ENCODE assay signal across 1 mouse cellular context in the genomic region with DNA sequence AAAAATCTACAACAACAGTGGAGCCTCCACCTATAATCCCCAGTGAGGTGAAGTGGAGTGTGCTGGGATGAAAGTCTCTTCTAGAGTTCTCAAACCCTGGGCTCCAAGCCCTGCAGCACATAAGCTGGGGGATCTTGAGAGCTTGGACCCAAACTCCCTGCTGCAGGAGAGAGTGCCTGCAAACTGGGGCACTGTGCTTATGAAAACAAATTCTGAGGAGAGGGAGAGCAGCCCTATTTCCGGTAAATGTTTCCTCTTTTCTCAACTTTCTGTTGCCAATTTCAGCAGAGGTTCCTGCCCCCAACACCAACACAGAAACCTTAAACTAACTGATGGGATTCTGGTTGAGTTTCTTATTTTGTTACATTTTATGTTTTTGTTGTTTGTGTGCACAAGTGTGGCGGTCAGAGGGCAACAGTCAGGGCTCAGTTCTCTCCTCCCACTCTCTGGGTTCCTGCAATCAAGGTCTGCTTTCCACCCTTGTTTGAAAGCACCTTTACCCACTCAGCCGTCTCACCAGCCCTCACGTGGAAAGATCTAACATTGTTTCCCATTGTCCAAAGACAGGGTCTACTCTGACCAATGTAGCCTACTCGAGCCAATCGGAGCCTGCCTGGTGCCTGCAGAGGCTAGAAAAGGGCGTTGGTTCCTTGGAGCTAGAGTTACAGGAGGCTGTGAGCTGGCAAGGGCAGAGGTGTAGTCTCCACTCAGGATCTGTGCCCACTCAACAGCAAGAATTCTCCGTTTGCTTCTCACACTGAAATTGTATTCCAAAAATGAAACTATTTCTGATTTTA.
TF ChIP-seq lines count a peak whose summit lies in the region.

No protein-coding gene starts in this region.

TF ChIP-seq in MEL, 35 proteins besides CTCF, POLR2A, EP300 and RAD21:
- TF ChIP-seq SIN3A (IDR thresholded peaks at IDR 0.05; ENCODE audit: low read length) (peak; percentile 39), MEF2A (IDR thresholded peaks at IDR 0.05; ENCODE audit: extremely low read depth, insufficient replicate concordance, low read depth, low read length, poor library complexity, severe bottlenecking) (no peak), NELFE (IDR thresholded peaks at IDR 0.05; ENCODE audit: low read depth, low read length) (peak; percentile 36; the same call in 1 of the 2 replicates), CHD1 (IDR thresholded peaks at IDR 0.05; ENCODE audit: low read depth, low read length) (0 out of 2 replicates have a peak, but pooled peaks have one; percentile 31), GABPA (IDR thresholded peaks at IDR 0.05; ENCODE audit: low read depth, low read length) (no peak), JUND (IDR thresholded peaks at IDR 0.05; ENCODE audit: low read depth, low read length) (no peak), TBP (IDR thresholded peaks at IDR 0.05; ENCODE audit: low read depth, low read length) (peak; percentile 16), USF1 (IDR thresholded peaks at IDR 0.05; ENCODE audit: low read depth, low read length) (no peak), NRF1 (IDR thresholded peaks at IDR 0.05; ENCODE audit: insufficient read depth, low read depth, low read length, poor library complexity, severe bottlenecking) (no peak), TAL1 (IDR thresholded peaks at IDR 0.05; ENCODE audit: low read length) (no peak), MAZ (IDR thresholded peaks at IDR 0.05; ENCODE audit: low read depth, low read length) (0 out of 2 replicates have a peak, but pooled peaks have one; percentile 23), TCF12 (IDR thresholded peaks at IDR 0.05; ENCODE audit: low read depth, low read length) (no peak), ETS1 (IDR thresholded peaks at IDR 0.05; ENCODE audit: low read depth, low read length) (no peak), ZC3H11A (IDR thresholded peaks at IDR 0.05; ENCODE audit: low read depth, low read length) (no peak), KAT2A (conservative IDR thresholded peaks at IDR 0.05; ENCODE audit: low read depth, low read length) (no peak), MAFK (IDR thresholded peaks at IDR 0.05; ENCODE audit: borderline replicate concordance, low read depth, low read length) (no peak), RCOR1 (IDR thresholded peaks at IDR 0.05; ENCODE audit: low read depth, low read length) (0 out of 2 replicates have a peak, but pooled peaks have one; percentile 23), ZKSCAN1 (IDR thresholded peaks at IDR 0.05; ENCODE audit: low read depth, low read length) (0 out of 2 replicates have a peak, but pooled peaks have one; percentile 12), E2F4 (IDR thresholded peaks at IDR 0.05; ENCODE audit: borderline replicate concordance, low read depth, low read length) (no peak), ELF1 (IDR thresholded peaks at IDR 0.05; ENCODE audit: low read depth, low read length) (peak; percentile 60; the same call in 1 of the 2 replicates), USF2 (IDR thresholded peaks at IDR 0.05; ENCODE audit: borderline replicate concordance in 1 of 2, insufficient read depth in 1 of 2, low read depth in 1 of 2, low read length in 2 of 2) (no peak), HCFC1 (IDR thresholded peaks at IDR 0.05; ENCODE audit: low read depth, low read length) (no peak), MYC (IDR thresholded peaks at IDR 0.05; ENCODE audit: low read depth, low read length) (peak; percentile 24; the same call in 1 of the 2 replicates), POLR2AphosphoS5 (IDR thresholded peaks at IDR 0.05; ENCODE audit: borderline replicate concordance, low read depth, low read length) (no peak), ZMIZ1 (IDR thresholded peaks at IDR 0.05; ENCODE audit: low read depth, low read length) (peak; percentile 67), UBTF (IDR thresholded peaks at IDR 0.05; ENCODE audit: borderline replicate concordance, insufficient read depth, low read depth, low read length) (no peak), SMC3 (IDR thresholded peaks at IDR 0.05; ENCODE audit: low read depth, low read length) (no peak), GATA1 (IDR thresholded peaks at IDR 0.05; ENCODE audit: low read depth, low read length) (no peak), ZNF384 (IDR thresholded peaks at IDR 0.05; ENCODE audit: low read depth, low read length) (no peak), MYB (IDR thresholded peaks at IDR 0.05; ENCODE audit: low read depth, low read length) (no peak), CHD2 (IDR thresholded peaks at IDR 0.05; ENCODE audit: low read length) (no peak), POLR2AphosphoS2 (IDR thresholded peaks at IDR 0.05; ENCODE audit: low read length) (no peak)
